Mouse (Mus musculus) intestine, embryonic 14.5 days (tissue): Measurements from ENCODE around the gene Noxo1. TPM values are rescaled to one million over a fixed set of nuclear protein-coding genes. Genes with fewer than 3 reads are reported as not detected.
"Not testable (repeated sequence)": the region's sequence is repeated elsewhere in the genome, so short reads cannot be mapped to it uniquely, and the experiment has no call there.

Experiments used
- ATAC-seq: fragments of 200-750 bp; cut with Nextera tagmentation; replicated peaks from 2 replicates; pipeline ENCODE4 v1.8.0; 2017; ENCODE audit warnings: low read depth, moderate number of reproducible peaks, moderate TSS enrichment, moderate library complexity; ENCODE audit not compliant: low FRiP score, low TSS enrichment
- DNase-seq: peaks from one replicate; pipeline ENCODE4 v3.0.0-alpha.2; 2018; ENCODE audit warnings: low spot score
- H3K27ac ChIP-seq: fragments of 300-500 bp; sonication (generic); 2 replicates; pipeline ENCODE4 v1.5.1; 2014; ENCODE audit warnings: low read depth, mild to moderate bottlenecking, control low read depth
- H3K27me3 ChIP-seq: fragments of 300-500 bp; sonication (generic); replicated peaks from 2 replicates; pipeline ENCODE4 v1.6.1; 2014; ENCODE audit warnings: low read length, control low read depth; ENCODE audit not compliant: control insufficient read depth, insufficient read depth
- H3K36me3 ChIP-seq: fragments of 300-500 bp; sonication (generic); 2 replicates; pipeline ENCODE4 v1.6.1; 2014; ENCODE audit warnings: low read length, control low read depth; ENCODE audit not compliant: control insufficient read depth, insufficient read depth
- H3K4me1 ChIP-seq: fragments of 300-500 bp; sonication (generic); replicated peaks from 2 replicates; pipeline ENCODE4 v1.6.1; 2014; ENCODE audit warnings: low read length, control low read depth, mixed read lengths; ENCODE audit not compliant: control insufficient read depth, insufficient read depth
- H3K4me2 ChIP-seq: fragments of 300-500 bp; sonication (generic); 2 replicates; pipeline ENCODE4 v1.6.1; 2014; ENCODE audit warnings: low read length
- H3K4me3 ChIP-seq: fragments of 300-500 bp; sonication (generic); 2 replicates; pipeline ENCODE4 v1.5.1; 2014; ENCODE audit warnings: low read depth, low read length, control low read depth, mixed read lengths
- H3K9ac ChIP-seq: fragments of 300-500 bp; sonication (generic); 2 replicates; pipeline ENCODE4 v1.6.1; 2014; ENCODE audit warnings: mild to moderate bottlenecking, low read length
- H3K9me3 ChIP-seq: fragments of 300-500 bp; sonication (generic); 2 replicates; pipeline ENCODE4 v1.6.1; 2016; ENCODE audit warnings: low read length, control low read depth; ENCODE audit not compliant: control insufficient read depth
- WGBS: fragments of 180-500 bp; shearing (Covaris S2); extraction: QIAGEN DNeasy Blood & Tissue Kit; methylation state at CpG from one replicate; pipeline ENCODE4 v1.1.7; 2014; 5-methylcytosine and 5-hydroxymethylcytosine counted together
- polyA plus RNA-seq: library from polyadenylated mRNA; unstranded; fragments of >200 nt; fragmentation: Nextera tagmentation; extraction: Ambion mirVana; gene quantifications from 2 replicates; pipeline ENCODE4 v1.2.1, GENCODE M21; 2014

The Noxo1 gene
- polyA plus RNA-seq, 1 experiment from 2014 or later: 6.4 TPM

- H3K27me3 ChIP-seq: peaks cover 27% of the 10 kb centered on the region
- 0 out of 2 replicates have a peak, but pooled peaks have one; percentile 20 for ATAC-seq
- no peak overlapping the region for H3K27ac ChIP-seq
- H3K9me3 ChIP-seq: no peaks in the 10 kb centered on the region
- peaks cover 12% of the 10 kb centered on the region; the same call in 1 of the 2 replicates for H3K4me1 ChIP-seq
- peak overlapping the region; percentile 31 for H3K4me3 ChIP-seq
- WGBS: 3% methylated on average over 19 of the region's 19 CpGs
- peak overlapping the region; percentile 20; the same call in 1 of the 2 replicates for H3K9ac ChIP-seq
- H3K36me3 ChIP-seq: no peaks in the 10 kb centered on the region
- DNase-seq: peak; percentile 96
- peak overlapping the region; percentile 56 for H3K4me2 ChIP-seq
Observed at GRCm38 (mm10) chr17:24653967-24654710, 41.9 kb upstream of the Noxo1 start.

DNA sequence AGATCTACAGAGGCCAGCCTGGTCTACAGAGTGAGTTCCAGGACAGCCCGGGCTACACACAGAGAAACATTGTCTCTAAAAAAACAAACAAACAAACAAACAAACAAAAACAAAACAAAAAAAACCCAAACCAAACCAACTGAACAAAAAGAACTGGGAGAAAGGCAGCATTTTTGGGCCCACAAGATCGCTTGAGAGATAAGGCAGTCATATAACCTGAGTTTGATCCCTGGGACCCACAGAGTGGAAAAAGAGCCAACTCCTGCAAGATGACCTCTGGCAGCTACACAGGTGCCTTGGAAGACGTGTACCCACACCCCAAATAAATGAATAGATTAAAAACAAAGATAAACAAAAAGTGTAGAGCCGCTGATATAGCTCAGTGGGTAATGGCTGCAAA is 41.1 kb upstream of the Noxo1 start:
- Histone ChIP-seq H3K27me3 (peaks cover 34% of the 10 kb centered on the region), H3K4me2 (no peak overlapping the region), H3K4me1 (peaks cover 12% of the 10 kb centered on the region; the same call in 1 of the 2 replicates), H3K4me3 (no peak overlapping the region), H3K9me3 (no peaks in the 10 kb centered on the region), H3K36me3 (no peaks in the 10 kb centered on the region), H3K9ac (no peak overlapping the region), H3K27ac (no peak overlapping the region)
- ATAC-seq (no peak), DNase-seq (no peak)
- WGBS: 63% methylated on average over 4 of the region's 4 CpGs

- Histone ChIP-seq H3K27ac (no peak within 1 kb of the TSS), H3K9me3 (no peaks in the 10 kb centered on the region), H3K4me1 (0 out of 2 replicates have a peak, but pooled peaks cover 12% of the 10 kb centered on the region), H3K36me3 (no peaks in the 10 kb centered on the region), H3K4me2 (peak within 1 kb of the TSS; percentile 86), H3K27me3 (peaks cover 41% of the 10 kb centered on the region), H3K9ac (peak within 1 kb of the TSS; percentile 38; the same call in 1 of the 2 replicates), H3K4me3 (peak within 1 kb of the TSS; percentile 37)
- DNase-seq (peak; percentile 75), ATAC-seq (no peak)
- WGBS: 1% methylated on average over 47 of the region's 47 CpGs
Observed at GRCm38 (mm10) chr17:24658017-24658758, 37.8 kb upstream of the Noxo1 start, which contains the start of gene Npw. Npw (minus strand) TSS chr17:24658457.

DNA sequence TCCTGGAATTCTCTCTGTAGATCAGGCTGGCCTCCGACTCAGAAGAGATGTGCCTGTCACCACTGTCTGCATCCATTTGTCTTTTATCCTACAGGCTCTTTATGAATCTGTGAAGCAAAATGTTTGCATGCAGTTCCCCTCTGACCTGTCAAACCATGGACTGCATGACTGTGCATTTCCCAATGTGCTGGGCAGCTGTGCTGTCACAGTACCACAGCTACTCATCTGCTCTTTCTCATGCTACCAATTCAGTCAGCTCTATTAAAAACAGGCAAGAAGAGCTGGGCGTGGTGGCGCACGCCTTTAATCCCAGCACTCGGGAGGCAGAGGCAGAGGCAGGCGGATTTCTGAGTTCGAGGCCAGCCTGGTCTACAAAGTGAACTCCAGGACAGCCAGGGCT is 29.0 kb upstream of the Noxo1 start:
- H3K27me3 ChIP-seq, H3K9ac ChIP-seq, H3K27ac ChIP-seq, H3K4me3 ChIP-seq, H3K9me3 ChIP-seq, DNase-seq, H3K4me2 ChIP-seq, ATAC-seq, H3K36me3 ChIP-seq: not testable (repeated sequence)
- peaks cover 21% of the 10 kb centered on the region for H3K4me1 ChIP-seq
- WGBS: 65% methylated on average over 7 of the region's 7 CpGs

- WGBS: 25% methylated on average over 6 of the region's 6 CpGs
- Histone ChIP-seq H3K4me1 (peaks cover 25% of the 10 kb centered on the region), H3K4me2 (no peak overlapping the region), H3K4me3 (no peak overlapping the region), H3K9me3 (no peaks in the 10 kb centered on the region), H3K27ac (no peak overlapping the region), H3K9ac (no peak overlapping the region), H3K36me3 (no peaks in the 10 kb centered on the region), H3K27me3 (no peaks in the 10 kb centered on the region)
- 0 out of 2 replicates have a peak, but pooled peaks have one; percentile 3 for ATAC-seq
- DNase-seq: peak; percentile 63
Observed at GRCm38 (mm10) chr17:24667416-24667815, 28.6 kb upstream of the Noxo1 start.

DNA sequence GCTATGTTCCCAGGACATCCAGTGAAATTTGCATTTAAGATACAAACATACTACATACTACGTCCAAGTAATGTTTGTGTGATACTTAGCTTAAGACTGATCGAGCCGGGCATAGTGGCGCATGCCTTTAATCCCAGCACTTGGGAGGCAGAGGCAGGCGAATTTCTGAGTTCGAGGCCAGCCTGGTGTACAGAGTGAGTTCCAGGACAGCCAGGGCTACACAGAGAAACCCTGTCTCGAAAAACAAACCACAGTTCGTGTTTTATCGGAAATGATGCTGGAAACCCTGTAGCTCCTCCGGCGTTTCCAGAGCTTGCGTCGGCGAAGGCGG is 26.9 kb upstream of the Noxo1 start:
- Histone ChIP-seq H3K4me3 (peak overlapping the region; percentile 98), H3K27ac (peak overlapping the region; percentile 54; the same call in 1 of the 2 replicates), H3K4me2 (peak overlapping the region; percentile 92), H3K4me1 (peaks cover 26% of the 10 kb centered on the region), H3K9ac (peak overlapping the region; percentile 91)
- not testable (repeated sequence) for DNase-seq, H3K36me3 ChIP-seq, H3K27me3 ChIP-seq, H3K9me3 ChIP-seq
- WGBS: 9% methylated on average over 15 of the region's 15 CpGs
- peak; percentile 18 for ATAC-seq

GRCm38 (mm10) chr17:24669545-24670245 is 26.3 kb upstream of the Noxo1 start, which contains the start of gene Zfp598:
Zfp598 (plus strand) TSS chr17:24669687.
- Histone ChIP-seq H3K27ac (peak within 1 kb of the TSS; percentile 81), H3K9me3 (no peaks in the 10 kb centered on the region), H3K4me1 (peaks cover 26% of the 10 kb centered on the region), H3K36me3 (no peaks in the 10 kb centered on the region), H3K4me2 (peak within 1 kb of the TSS; percentile 92), H3K4me3 (peak within 1 kb of the TSS; percentile 98), H3K9ac (peak within 1 kb of the TSS; percentile 91), H3K27me3 (no peaks in the 10 kb centered on the region)
- 0% methylated on average over 77 of the region's 80 CpGs for WGBS
- DNase-seq (peak; percentile 97), ATAC-seq (peak; percentile 98)

GRCm38 (mm10) chr17:24670246-24670844 is 25.7 kb upstream of the Noxo1 start:
- H3K4me3 ChIP-seq: peak overlapping the region; percentile 98
- no peaks in the 10 kb centered on the region for H3K9me3 ChIP-seq
- peak overlapping the region; percentile 91 for H3K9ac ChIP-seq
- ATAC-seq: no peak
- H3K27ac ChIP-seq: peak overlapping the region; percentile 81; the same call in 1 of the 2 replicates
- no peak for DNase-seq
- H3K27me3 ChIP-seq: no peaks in the 10 kb centered on the region
- H3K4me1 ChIP-seq: peaks cover 26% of the 10 kb centered on the region
- no peaks in the 10 kb centered on the region for H3K36me3 ChIP-seq
- whole genome bisulfite sequencing: 9% methylated on average over 8 of the region's 8 CpGs
- peak overlapping the region; percentile 92 for H3K4me2 ChIP-seq
